Mouse (Mus musculus) mouse embryonic stem cell (cell line): ENCODE results near the gene Gm20449.
"Not testable (repeated sequence)": the region's sequence is repeated elsewhere in the genome, so short reads cannot be mapped to it uniquely, and the experiment has no call there.

ENCODE experiments used
- in situ Hi-C, 2 experiments: fragments of 300-500 bp; cut with MboI; formaldehyde crosslinking; loops; 1 replicate in 1 of 2; 3 replicates in 1 of 2; pipeline ENCODE4 v1.14.3; 2019 to 2020; ENCODE audit warnings: low sequenced_read_pairs in 2 of 2, low pct_unique_long_range_greater_than_20kb in 1 of 2, mixed read lengths in 1 of 2; ENCODE audit not compliant: unreplicated experiment in 1 of 2

Gene Gm20449

DNA sequence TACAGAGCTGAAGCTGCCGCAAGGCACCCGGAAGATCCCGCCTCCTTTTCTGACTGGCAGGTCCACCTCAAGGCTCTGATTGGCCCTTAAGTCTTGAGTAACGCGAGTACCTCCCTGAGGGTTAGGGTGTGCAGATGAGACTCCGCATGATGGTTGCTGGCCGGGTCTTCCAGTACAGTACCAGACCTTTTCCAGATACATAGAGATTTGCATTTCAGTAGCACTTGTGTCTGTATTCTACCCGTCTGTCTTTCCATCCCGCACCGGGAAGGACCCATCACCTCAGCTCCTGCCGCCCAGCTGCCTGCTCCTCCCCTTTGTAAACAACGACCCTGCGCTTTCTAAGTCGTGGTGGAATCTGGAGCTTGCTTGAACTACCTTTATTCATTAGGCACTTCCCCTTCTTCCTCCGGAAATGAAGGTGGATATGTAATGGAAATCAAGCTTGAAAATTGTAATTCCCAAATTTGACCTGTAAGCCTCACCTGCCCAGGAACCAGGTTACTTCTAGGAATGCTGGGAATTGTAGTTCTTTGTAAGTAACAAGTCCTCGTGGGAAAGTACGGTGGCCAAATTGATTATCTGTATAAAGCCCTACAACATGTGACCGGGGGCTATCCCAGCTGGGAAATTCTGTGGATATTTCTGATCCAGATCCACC is at the start of gene Gm20449, which contains the start of gene AW146154:
Gene Gm20449, minus strand, starts transcription at position 29 of the 661 bp plus-strand sequence.
Gene AW146154, minus strand, starts transcription at position 502 of the 661 bp plus-strand sequence.
- in situ Hi-C loops, result loop anchor here in 1 of 2 experiments (25.0 kb wide), 1 partner anchor 312 kb away; no protein-coding TSS in a partner anchor

DNA sequence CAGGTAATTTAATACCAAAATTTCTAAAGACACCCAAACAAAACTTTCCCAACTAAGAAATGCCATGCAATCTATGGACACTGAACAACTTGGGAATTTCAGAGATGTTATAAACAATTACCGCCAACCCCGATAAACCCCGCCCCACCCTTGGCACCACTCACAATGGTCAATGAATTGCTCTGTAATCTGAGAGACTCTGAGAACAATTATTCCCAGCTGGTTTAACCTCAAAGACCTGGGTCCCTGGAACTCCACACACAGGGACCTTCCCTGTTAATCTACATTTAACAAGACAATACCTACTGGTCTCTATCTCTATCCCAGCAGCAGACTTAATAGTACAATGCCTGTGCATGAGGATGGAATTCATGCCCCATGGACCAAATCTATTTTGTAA is 13.5 kb upstream of the Gm20449 start:
- in situ Hi-C loops, result no loop called here

DNA sequence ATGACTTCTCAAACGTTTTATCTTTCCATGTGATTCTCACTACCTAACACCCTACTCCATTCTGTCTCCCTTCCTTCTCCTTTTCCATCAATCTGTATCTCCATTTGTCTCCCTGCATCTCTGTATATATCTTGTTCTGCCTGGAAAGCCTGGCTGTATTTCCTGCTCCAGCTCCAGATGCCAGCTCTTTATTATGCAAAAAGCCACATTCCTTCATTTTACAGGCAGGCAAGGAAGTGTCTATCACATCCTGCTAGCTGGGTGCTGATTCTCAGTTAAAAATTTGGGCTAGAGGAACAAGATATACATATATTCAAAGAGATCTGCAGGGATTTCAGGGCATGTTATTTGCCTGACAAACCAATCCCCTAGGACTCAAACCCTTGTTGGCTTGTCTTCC is 13.0 kb upstream of the Gm20449 start:
- in situ Hi-C loops, result no loop called here

DNA sequence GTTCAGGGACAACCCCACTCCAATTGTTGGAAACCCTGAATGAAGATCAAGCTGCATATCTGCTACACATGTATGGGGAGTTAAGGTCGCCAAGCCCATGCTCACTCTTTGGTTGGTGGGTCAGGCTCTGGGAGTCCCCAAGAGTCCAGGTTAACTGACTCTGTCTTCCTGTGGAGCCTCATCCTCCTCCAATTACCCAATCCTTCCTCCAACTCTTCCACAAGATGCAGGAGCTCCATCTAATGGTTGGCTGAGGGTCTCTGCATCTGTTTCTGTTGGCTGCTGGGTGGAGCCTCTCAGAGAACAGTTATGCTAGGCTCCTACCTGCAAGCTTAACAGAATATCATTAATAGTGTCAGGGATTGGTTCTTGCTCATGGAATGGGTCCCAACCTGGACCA is 3.2 kb upstream of the Gm20449 start:
- in situ Hi-C loops, result no loop called here

DNA sequence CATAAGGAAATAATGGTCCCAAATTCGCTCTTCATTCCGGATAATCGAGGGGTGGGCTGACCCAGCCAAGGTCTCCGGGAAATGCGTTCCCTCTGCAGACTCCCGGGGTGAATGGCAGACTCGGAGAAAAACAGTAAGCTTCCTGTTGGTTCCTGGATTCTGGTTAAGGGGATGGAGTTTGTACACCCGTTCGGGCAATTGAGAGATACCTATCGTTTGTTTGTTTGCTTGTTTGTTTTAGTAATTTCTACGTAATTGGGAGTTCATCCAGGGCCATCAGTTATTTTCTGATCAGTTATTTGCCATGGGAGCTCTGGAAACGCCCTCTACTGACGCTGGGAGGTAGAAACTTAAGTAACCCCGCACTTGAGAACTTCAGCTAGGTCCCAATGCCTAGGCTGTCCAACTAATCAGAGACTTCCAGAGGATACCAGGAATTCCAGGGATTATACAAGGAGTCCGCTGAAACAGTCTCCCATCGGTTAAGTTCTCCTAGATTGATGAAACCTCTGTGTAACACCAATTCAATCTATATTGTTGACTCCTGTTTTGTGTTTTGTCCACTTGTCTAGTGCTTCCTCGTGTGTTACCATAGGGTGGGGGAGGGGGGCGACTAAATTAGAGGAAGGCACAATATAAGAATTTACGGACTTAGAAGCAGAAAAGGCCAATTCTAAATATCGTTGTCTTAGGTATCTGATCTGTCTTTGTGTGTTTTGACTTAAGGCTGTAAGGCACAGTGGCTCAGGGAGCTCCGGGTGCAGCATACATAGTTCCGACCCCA is 1.1 kb upstream of the Gm20449 start:
- in situ Hi-C loops, result no loop called here

DNA sequence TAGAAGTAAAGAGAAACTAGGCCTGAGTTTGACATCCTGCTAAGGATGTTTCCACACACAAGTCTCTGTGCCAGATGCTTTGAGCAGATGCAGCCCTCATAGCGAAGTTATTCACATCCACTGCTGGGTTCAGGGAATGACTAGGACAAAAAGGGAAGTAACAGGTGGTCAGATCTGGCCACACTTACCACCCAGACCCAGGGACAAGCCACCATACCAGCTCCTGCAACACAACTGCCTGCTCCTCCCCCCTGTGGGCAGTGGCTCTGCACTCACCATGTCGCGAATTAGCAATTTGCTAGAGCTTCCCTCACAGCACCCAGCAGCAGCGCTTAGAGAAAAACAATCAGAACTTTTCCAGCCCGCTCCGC is 214 bp downstream of the Gm20449 start:
- in situ Hi-C loops, result loop anchor here in 1 of 2 experiments (25.0 kb wide), 1 partner anchor 312 kb away; no protein-coding TSS in a partner anchor

DNA sequence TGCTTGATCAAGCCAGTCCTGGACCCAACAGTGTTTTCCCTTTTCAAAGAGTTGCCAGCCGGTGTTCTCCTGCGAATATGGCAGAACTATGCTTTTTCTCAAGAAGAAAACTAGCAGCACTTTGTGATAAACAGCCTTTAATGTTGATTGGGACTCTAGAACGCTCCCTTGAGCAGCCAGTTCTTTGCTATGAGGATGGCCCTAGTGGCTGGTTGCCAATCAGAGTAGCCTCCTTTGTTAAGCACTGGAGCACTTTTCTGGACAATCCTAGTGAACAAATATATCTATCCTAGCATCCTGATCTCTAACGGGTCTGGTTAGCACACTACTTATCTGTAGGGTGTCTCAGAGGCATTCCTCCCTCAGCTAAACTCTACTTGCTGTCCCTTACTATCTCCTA is 753 bp downstream of the Gm20449 start:
- in situ Hi-C loops, result loop anchor here in 1 of 2 experiments (25.0 kb wide), 1 partner anchor 311 kb away; no protein-coding TSS in a partner anchor

DNA sequence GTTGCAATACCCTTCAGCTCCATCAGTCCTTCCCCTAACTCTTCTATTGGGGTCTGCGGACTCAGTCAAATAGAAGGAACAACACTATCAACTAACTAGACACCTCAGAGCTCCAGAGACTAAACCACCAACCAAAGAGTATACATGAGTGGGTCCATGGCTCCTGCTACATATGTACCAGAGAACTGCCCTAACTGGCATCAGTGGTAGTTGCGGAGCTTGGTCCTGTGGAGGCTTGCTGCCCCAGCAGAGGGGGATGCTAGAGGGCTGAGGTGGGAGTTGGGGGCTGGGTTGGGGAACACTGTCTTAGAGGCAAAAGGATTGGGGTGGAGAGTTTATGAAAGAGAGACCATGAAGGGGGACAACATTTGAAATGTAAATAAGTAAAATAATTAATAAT is 1.3 kb downstream of the Gm20449 start:
- in situ Hi-C loops, result loop anchor here in 1 of 2 experiments (25.0 kb wide), 1 partner anchor 311 kb away; no protein-coding TSS in a partner anchor

DNA sequence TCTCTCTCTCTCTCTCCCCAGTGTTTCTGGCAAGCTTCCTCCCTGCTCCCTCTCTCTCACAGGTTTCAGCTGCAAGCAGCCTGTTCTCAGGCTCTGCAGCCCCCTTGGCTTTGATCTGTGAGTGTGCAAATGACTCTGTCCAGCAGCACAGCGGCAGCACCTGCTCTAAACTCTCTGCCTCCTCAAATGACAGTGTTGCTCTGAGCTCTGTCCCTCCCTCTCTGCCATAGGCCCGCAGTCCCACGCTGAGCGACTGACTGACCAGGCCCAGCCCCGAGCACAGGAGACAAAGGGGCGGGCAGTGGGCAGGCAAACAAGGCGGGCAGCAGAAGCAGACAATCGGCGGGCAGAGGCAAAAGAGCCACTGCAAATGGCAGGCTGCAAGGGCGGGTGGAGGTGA is 47.4 kb downstream of the Gm20449 start:
- in situ Hi-C loops, result no loop called here

DNA sequence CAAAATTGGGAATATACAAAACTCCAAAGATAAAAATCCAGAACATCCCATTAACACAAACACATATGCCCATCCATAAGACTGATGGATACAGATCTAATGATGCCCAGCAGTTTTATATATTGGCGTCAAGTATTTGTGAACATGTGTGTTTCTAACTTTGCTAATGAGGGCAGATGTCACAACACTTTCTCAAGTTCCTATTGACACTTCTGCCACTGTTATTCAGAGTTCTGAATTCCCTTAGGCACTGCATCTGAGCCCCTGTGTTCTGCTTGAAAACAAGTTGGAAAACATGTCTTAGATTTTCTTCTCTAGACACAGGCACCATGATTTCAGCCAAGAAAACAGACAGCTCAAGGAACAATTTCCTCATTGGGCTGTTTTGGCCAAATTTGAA is 50.6 kb downstream of the Gm20449 start, which contains the start of gene Vmn2r57:
Gene Vmn2r57, minus strand, starts transcription at position 101 of the 400 bp plus-strand sequence.
- in situ Hi-C loops, result not testable (repeated sequence)

DNA sequence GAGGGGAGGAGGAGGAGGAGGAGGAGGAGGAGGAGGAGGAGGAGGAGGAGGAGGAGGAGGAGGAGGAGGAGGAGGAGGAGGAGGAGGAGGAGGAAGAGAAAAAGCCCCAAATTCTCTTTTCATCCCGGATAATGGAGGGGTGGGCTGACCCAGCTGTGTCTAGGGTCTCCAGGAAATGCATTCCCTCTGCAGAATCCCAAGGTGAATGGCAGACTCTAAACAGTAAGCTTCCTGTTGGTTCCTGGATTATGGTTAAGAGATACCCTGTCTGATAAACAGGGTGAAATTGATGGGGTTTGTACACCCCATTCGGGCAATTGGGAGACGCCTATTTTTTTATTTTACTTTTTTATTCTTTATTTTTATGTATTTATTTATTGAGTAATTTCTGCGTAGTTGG is 105.1 kb downstream of the Gm20449 start:
- in situ Hi-C loops, result no loop called here

DNA sequence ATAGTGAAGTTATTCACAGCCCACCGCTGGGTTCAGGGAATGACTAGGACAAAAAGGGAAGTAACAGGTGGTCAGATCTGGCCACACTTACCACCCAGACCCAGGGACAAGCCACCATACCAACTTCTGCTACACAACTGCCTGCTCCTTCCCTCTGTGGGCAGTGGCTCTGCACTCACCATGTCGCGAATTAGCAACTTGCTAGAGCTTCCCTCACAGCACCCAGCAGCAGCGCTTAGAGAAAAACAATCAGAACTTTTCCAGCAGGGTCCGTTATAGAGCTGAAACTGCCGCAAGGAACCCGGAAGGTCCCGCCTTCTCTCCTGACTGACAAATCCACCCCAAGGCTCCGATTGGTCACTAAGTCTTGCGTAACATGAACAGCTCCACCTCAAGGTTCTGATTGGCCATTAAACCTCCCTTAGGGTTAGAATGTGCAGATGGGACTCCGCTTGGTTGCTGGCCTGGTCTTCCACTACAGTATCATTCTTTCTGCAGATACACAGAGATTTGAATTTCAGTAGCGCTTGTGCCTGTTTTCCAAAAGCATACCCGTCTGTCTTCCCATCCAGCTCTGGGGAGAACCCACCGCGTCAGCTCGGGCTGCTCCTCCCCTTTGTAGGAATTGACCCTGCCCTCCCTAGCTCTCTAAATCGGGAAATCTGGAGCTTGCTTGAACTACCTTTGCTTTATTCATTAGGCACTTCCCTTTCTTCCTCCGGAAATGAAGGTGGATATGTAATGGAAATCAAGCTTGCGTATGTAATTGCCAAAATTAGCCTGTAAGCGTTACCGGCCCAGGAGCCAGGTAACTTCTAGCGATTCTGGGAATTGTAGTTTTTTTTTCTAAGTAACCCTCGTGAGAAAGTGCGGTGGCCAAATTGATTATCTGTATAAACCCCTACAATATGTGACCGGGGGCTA is 105.9 kb downstream of the Gm20449 start, which contains the start of gene AI987944:
Gene AI987944, minus strand, starts transcription at position 332 of the 924 bp plus-strand sequence.
- in situ Hi-C loops, result no loop called here
